Mouse (Mus musculus) lung, postnatal 0 days (tissue): ENCODE measurements around the gene Tro. TPM values are rescaled to one million over a fixed set of nuclear protein-coding genes. Genes with fewer than 3 reads are reported as not detected.

Experiments used
- ATAC-seq: fragments of 200-750 bp; cut with Nextera tagmentation; 2 replicates; pipeline ENCODE4 v1.8.0; 2017; ENCODE audit warnings: moderate library complexity
- DNase-seq: peaks from one replicate; pipeline ENCODE4 v3.0.0-alpha.2; 2016; ENCODE audit warnings: low spot score
- H3K27ac ChIP-seq: fragments of 300-500 bp; sonication (generic); 2 replicates; pipeline ENCODE4 v1.5.1; 2014; ENCODE audit warnings: antibody characterized with exemption, mild to moderate bottlenecking, low read length, mixed read lengths
- H3K27me3 ChIP-seq: fragments of 300-500 bp; sonication (generic); replicated peaks from 2 replicates; pipeline ENCODE4 v1.6.1; 2014; ENCODE audit warnings: low read length, mixed read lengths; ENCODE audit not compliant: insufficient read depth
- H3K36me3 ChIP-seq: fragments of 300-500 bp; sonication (generic); 2 replicates; pipeline ENCODE4 v1.6.1; 2014; ENCODE audit warnings: low read length, mixed read lengths; ENCODE audit not compliant: insufficient read depth
- H3K4me1 ChIP-seq: fragments of 300-500 bp; sonication (generic); 2 replicates; pipeline ENCODE4 v1.6.1; 2014; ENCODE audit warnings: antibody characterized with exemption, low read depth, low read length, mixed read lengths; ENCODE audit not compliant: insufficient read depth
- H3K4me2 ChIP-seq: fragments of 300-500 bp; sonication (generic); replicated peaks from 2 replicates; pipeline ENCODE4 v1.6.1; 2014; ENCODE audit warnings: low read depth, mild to moderate bottlenecking, low read length, moderate library complexity, mixed read lengths
- H3K4me3 ChIP-seq: fragments of 300-500 bp; sonication (generic); 2 replicates; pipeline ENCODE4 v1.5.1; 2014; ENCODE audit warnings: low read depth, low read length
- H3K9ac ChIP-seq: fragments of 300-500 bp; sonication (generic); replicated peaks from 2 replicates; pipeline ENCODE4 v1.6.1; 2014; ENCODE audit warnings: low read depth, mild to moderate bottlenecking
- H3K9me3 ChIP-seq: fragments of 300-500 bp; sonication (generic); 2 replicates; pipeline ENCODE4 v1.6.1; 2016; ENCODE audit warnings: low read length, mixed read lengths
- CTCF ChIP-seq: IDR thresholded peaks from 2 replicates; pipeline ENCODE4 v1.5.1; 2016; ENCODE audit warnings: antibody characterized with exemption, mild to moderate bottlenecking
- EP300 ChIP-seq: IDR thresholded peaks from 2 replicates; pipeline ENCODE4 v1.6.1; 2016; ENCODE audit warnings: antibody characterized with exemption, mild to moderate bottlenecking, control low read depth
- WGBS: fragments of 180-500 bp; shearing (Covaris S2); extraction: QIAGEN DNeasy Blood & Tissue Kit; methylation state at CpG from one replicate; pipeline ENCODE4 v1.1.7; 2014; 5-methylcytosine and 5-hydroxymethylcytosine counted together
- polyA plus RNA-seq: library from polyadenylated mRNA; unstranded; fragments of >200 nt; fragmentation: Nextera tagmentation; extraction: Ambion mirVana; gene quantifications from 2 replicates; pipeline ENCODE4 v1.2.1, GENCODE M21; 2015

Gene Tro
- polyA plus RNA-seq, 1 experiment from 2014 or later, result 2.9 TPM

DNA sequence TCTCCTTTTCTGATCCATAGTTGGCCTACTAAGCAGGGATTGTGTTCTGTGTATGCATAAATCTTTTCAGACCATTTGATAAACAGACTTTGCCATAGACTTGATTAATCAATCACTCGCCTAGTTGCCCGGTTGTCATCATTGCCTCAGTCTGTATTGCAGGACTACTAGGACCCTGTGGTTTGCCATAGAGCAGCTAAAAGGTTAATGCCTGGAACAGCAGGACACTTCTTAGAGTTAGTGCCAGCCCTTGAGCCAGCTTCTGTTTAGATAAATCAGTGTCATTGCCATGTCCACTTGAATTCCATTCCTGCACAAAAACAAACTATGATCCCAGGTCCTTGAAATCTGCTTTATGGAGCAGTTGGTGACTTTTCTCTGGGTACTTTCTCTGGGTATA is 58.5 kb downstream of the Tro start:
- H3K27me3 ChIP-seq, result no peaks in the 10 kb centered on the region
- TF ChIP-seq EP300, result no peak
- TF ChIP-seq CTCF, result no peak
- DNase-seq, result no peak
- no peaks in the 10 kb centered on the region for H3K4me1 ChIP-seq
- no peak overlapping the region for H3K4me2 ChIP-seq
- no peak overlapping the region for H3K9ac ChIP-seq
- WGBS, result 83% methylated on average over 2 of the region's 2 CpGs
- no peak overlapping the region for H3K4me3 ChIP-seq
- no peak overlapping the region for H3K27ac ChIP-seq
- H3K36me3 ChIP-seq, result no peaks in the 10 kb centered on the region
- ATAC-seq, result no peak
- H3K9me3 ChIP-seq, result no peaks in the 10 kb centered on the region

Other genes with a start within 250 kb of the Tro start
- 20.5 and 21.3 TPM in 2 replicates for gene Tmem29, start 198.4 kb downstream of the Tro start, polyA plus RNA-seq
- gene Alas2, start 110.2 kb downstream of the Tro start, polyA plus RNA-seq, result 145 and 178 TPM in 2 replicates
- 1.9 and 2.5 TPM in 2 replicates for gene Pfkfb1, start 69.4 kb downstream of the Tro start, polyA plus RNA-seq
- 6.7 and 7.3 TPM in 2 replicates for gene Apex2, start 67.7 kb downstream of the Tro start, polyA plus RNA-seq
- gene Maged2, start 156.8 kb upstream of the Tro start, polyA plus RNA-seq, result 492 and 518 TPM in 2 replicates